Mouse (Mus musculus) c-Kit-positive CD71-positive TER-119-positive erythroid progenitor cells, embryonic 14.5 days (primary cell): Measurements from ENCODE around the gene Tgfbr2.

ENCODE experiments used
- DNase-seq: peaks from one replicate; pipeline ENCODE4 v3.0.0-alpha.2; 2013; ENCODE audit warnings: low spot score

The Tgfbr2 gene

DNA sequence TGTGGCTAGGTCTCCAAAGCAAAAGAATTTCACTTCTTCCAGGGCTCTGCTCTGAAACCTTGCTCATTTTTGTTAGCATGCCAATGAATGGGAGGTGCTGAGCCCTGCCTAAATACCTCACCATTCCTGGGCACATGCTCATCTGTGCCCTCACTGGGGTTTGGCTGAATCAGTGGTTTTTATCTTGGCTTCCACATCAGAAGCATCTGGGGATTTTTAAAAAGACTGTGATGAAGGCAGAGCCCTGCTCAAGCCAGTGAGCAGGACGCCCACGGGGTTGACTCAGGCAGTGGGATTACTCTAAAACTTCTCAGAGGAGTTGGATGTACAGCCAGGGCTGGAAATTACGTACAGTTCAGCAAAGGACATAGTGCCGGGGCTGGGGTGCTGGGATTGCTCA, 22.3 kb downstream of the Tgfbr2 start:
- no peak for DNase-seq

DNA sequence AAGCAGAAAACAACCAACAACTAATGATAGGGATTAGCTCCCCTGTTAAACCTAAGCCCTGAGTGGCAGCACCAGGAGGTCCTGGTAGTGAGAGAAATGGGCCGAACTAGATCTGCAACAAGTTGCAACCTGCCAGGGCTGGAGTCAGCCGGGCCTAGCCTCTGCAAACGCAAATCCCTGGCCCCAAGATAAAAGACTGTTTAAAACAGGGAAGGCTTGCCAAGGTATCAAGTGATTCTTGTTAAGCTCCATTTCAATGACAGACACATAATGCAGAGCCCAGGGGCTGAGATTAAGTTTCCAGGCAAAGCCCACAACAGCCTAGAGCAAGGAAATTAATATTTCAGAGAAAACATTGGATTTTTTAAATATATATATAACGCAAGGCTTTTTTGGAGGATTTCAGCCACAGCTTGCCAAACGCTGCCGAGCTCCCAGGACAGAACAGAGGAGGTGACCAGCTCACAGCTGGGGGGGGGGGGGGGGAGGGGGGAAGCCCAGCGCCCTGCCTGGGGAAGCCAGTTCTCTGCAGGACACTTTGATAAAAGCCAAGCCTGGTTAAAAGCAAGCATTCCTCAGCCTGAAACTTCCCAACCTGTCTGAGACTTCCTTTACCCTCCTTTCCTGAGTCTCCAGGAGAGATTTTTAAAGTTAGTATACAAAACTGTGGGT, 24.3 kb downstream of the Tgfbr2 start:
- DNase-seq, result no peak

DNA sequence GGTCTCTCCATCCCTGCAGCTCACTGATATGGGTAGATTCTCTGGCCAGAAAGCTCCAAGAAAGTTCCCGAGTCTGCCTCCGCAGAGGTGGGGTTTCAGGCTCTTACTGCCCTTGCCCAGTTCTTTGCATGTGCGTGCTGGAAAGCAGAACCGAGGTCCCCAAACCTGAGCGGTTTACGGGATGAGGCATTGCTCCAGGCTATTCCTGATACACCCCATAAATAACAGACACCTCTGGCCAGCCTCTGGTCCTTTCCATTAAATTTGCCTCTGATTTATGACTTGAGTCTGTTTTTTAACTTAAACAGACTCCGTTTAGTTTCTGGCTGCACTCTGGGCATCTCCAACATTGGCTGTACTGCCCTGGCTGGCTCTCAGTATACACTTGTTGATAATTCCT, 26.4 kb downstream of the Tgfbr2 start:
- no peak for DNase-seq

DNA sequence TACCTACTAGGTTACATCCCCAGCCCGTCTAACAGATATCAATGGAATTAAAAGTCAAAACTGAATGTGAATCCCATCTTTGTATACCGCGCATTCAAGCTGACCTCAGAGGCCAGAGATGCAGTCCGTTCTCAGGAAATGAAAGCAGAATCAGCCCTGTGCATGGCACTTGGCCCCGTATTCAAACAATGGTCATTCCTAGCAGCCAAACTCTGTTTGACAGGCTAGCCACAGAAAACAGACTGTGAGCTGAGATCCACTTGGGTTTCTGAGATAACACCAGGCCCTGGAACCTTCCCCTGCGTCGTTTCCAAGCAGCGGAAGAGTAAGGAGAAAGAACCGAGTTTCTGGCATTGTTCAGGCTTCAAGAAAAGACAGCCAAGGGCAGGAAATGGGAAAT, 28.9 kb downstream of the Tgfbr2 start:
- DNase-seq, result no peak

DNA sequence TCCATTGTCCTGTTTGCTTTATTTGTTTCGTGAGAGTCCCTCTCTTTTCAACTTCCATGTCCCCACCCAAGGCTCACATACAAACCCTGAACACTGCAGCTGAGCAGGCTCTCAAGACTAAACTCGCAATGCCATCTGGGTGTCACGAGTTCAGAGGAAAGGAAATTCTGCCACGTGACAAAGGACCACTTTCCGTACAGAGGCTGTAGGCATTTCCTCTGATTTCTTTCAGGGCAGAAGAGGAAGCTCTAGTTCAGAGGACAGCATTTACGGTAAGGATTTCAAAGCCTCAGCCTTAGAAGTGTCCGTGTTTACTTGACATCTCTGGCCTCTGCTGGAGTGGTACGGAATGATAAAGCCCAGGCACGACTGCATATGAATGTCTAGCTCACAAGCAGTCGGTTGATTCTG, 29.9 kb downstream of the Tgfbr2 start:
- DNase-seq, result no peak

DNA sequence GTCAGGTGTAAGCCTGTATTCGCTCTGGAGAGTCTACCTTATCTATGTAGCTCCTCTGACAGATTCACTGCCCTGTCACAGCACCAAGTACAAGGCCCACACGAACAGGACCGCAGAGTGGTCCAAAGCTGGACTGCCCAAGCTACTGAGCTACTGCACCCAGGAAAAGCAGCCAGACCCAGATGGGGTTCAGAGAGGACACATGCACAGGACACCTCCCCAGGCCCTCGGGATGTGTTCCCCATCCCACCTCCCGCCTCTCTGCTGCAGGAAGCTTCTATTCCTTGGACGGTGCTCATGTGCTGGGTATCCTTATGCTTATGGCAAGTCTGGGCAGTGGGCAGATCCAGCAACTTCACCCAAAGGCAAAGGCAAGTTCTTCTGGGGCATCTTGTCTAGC, 34.7 kb downstream of the Tgfbr2 start:
- DNase-seq, result no peak

DNA sequence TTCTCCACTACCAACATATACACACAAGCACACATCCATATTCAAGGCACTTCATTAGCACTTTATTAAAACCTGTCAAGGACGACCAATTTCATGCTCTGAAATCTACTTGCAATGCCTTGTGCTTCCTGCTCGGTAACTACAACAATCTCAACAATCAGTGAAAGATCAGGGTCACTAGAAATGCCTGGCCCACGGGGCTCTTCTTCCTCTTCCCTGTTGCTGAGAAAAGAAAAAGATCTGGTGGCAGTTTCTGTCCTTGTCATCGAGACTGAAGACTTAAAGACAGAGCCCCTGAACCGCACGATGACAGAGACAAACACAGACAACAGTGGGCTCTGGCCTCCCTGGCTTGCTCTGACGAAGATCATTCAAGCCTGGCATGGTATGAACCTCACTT, 35.6 kb downstream of the Tgfbr2 start:
- DNase-seq, result no peak

DNA sequence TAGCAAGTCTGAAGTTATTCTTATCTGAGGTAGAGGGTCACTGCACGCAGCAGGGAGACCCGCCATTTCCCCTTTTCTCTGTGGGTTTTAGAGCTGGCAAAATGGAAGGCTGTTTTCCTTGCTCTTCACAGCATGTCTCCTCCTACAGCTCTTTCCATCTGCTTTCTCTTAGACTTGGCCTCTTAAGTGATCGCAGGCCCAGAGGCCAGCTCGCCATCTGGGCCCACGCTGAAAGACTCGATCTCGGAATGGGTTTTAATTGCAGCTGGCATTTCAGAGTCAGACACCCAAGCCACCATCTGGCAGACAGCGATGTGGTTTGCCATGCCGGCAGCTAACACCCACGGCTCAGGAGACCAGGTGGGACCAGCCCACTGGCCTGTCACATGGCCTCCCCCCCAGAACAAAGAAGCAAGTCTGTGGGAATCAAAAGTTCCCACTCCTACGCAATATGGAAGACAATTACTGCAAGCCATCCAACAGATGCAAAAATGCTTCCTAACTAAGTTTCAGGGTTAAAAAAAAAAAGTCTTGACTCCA, 36.5 kb downstream of the Tgfbr2 start:
- no peak for DNase-seq

DNA sequence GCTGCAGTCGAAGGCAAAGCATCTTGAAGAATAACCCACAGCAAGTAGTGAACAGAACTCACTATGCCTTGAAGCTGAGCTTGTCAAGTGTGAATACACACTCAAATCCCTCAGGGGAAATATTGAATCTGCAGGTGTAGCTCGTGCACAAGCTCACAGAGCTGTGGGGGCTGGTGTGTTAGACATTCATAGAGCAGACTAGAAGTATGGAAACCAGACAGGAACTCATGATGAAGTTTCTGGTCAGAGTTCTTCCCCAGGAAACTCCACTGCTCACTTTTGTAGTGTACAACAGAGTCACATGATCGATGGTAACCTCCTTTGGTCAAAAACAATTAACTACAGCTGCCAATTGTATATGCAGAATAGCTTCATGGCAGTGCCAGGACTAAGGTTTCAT, 37.5 kb downstream of the Tgfbr2 start:
- DNase-seq, result no peak

DNA sequence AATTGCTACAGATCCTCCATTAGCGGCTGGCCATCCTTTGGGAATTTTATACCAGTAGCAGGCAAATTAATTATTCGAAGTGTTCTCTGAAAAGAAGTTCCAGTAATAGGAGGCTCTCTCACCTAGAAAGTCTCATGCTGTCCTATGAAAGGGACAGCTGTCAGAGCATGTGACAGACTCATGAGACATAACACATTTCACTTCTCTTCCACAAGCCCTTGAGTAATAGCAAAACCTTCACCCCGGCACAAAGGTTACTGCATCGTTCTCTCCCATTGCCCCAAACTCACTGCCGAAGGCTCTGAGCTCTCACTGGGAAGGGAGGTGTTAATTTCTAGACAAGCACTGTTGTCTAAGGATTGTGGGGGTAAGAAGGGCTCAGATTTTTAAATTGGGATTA, 38.3 kb downstream of the Tgfbr2 start:
- DNase-seq, result no peak

DNA sequence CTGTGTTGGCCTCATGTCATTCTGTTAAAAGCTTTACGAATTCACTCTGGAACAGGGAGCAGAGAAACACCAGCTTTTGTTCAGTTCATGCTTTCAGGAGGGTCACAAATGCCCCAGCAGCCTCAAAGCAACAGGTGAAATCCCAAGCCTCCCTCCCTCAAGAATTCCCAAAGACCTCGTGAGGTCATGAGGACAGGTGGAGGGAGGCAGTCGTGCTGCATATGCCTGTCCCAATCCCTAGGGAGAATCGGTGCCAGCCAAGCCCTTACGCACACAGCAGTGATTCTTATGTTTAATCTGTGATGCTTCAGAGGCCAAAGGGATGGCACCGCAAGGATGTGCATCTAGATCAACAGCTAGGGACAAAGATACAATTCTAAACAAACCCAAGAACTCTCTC, 39.0 kb downstream of the Tgfbr2 start:
- no peak for DNase-seq

DNA sequence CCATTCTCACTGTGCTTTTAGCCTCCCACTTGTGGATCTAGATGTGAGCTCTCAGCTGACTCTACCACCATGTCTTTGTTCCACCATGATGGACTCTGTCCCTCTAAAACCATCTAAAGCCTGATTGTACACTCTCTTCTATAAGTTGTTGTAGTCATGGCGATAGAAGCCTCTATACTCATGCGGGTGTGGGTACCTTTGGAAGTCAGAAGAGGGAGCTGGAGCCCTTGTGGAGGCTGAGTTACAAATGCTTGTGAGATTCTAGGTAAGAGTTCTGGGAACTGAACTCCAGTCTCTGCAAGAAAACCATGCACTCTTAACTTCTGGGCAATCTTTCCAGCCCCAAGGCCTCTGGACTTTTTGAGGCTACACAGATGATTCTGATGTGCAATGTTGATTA, 40.7 kb downstream of the Tgfbr2 start:
- no peak for DNase-seq

DNA sequence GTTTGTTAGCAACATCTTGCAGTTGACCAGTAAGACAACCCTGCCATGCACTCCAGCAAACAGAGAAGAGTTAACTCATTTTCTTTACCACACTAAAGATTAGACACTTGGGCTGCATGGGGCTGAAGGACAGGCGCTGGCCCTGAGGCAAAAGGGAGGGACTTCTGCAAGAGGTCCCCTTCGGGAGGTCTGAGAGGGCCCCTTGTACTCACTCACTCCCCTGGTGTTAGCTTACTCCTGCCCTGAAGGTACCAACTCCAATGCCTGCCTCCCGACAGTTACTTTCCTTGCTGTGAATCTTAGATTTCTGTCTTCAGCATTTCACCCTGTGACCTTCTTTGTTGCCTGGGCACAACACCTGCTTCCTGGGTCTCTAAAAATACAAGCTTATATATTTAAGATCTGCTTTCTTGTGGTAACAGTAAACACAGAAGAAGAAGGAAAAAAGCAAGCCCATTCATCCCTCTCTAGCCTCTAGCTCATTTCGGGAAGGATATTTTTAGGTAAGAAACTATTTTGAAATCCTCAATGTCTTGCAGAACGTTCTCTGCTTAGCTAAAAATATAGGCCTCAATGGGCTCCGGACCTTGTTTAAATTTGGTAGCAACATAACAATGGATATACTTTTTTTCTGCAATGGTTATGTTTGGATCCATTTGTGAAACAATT, 41.7 kb downstream of the Tgfbr2 start:
- no peak for DNase-seq

DNA sequence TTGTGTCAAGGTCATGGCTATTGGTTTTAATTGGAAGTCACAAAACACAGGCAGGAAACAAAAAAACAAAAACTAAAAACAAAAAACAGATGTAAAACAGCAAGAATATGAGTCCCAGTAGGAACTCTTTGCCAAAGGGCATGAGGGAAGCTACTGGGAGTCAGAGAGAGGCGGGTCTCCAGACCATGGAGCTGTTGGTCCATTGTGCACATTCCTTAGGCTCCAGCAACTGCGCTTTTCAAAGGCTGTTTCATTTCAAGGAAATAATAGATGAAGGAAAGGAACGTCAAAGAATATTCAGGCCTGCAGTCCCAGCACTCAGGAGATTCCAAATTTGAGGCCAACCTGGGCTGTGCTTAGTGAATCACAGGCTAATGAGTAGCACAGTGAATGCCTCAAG, 46.3 kb downstream of the Tgfbr2 start:
- no peak for DNase-seq

DNA sequence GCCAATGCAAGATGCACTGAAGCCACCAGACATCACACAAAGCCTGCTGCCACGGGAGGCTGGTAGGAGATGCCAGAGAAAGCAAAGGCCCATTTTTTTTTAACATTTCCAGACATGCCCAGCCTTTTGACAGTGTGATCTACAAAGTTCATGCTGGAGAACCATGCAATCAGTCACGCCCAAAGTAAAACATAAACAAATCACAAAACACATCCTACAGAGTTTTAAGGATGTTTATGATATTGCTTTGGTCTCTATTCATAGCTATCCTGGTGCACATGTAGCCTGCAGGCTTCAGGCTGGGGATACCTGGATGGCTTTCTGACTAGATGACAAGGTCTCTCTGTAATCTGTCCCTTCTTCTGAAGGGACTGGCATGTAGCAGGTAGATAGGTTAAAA, 46.8 kb downstream of the Tgfbr2 start:
- no peak for DNase-seq

DNA sequence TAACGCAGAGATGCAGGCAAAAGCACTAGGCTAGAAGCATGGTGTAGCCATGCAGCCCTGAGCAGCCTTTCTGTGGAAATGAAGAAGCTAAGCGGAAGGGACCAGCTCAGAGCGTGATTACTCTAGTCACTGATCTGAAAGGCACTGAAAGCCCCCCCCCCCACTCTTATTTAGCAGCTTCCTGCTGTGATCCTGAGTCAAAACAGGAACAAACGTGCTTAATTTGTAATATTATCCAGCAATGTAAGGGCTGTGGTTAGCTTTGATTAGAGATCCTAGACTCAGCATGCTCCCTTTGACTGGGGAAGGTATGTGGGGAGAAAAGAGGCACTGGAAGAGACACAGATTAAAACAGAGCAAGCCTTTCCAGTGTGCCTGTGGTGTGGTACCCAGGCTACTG, 48.7 kb downstream of the Tgfbr2 start:
- no peak for DNase-seq

DNA sequence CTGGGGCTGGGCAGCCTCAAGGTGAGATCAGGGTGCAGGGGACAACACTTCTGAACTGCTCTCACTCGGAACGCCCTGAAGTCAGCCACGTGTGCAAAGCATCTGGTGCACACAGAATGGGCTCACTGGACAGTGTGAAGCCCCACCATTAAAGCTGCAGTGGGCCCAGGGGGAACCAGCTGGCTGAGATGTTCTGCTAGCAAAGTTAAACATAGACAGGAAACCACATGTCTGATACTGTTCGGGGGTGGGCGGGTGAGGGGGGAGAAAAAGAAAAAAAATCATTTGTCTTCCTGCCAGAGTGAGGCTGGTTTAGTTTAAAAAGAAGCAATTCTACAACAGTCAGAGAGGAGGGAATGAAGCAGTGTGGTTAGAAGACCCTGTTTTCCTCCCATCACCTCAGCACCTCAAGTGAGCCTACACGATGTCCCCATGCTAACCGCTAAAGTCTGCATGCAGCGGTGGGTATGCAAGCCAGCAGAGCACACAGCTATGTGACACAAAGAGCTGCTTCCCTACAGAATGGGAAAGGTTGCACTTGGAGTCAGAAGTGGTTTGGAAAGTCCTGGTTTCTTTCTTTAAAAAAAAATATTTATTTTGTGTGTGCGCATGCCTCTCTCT, 52.1 kb downstream of the Tgfbr2 start:
- no peak for DNase-seq

DNA sequence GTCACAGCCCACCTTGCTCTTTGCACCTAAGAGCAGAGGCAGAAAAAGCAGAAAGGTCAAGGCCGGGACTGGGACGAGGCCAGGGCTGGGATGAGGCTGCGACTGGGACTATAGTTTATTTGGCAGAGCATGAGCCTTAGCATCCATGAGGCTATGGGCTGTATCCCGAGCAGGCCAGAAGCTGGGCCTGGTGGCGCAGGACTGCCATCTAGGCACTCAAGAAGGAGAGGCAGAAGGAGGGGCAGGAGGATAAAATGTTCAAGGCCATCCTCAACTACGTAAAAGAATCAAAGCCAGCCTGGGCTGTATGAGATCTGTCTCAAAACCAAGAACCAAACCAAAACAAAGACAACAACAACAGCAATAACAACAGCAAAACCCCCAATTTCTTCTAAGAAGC, 52.6 kb downstream of the Tgfbr2 start:
- DNase-seq, result no peak

DNA sequence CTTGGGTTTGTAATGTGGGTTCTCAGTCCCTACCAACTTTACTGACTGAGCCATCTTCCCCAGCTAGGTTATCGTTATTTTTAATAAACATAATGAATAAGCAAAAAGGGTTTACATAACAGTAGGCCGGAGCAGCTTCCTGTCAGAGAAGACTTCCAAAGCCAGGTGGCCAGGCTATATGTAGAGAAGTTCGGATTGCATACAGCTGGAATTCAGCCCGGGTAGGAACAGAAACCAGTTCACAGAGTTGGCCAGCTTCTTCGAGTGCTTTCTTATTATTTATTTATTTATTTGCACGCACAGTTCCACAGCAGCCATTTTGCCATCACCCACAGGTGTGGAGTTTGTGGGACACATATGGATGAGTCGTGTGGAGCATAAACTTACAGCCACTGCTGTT, 53.7 kb downstream of the Tgfbr2 start:
- no peak for DNase-seq

DNA sequence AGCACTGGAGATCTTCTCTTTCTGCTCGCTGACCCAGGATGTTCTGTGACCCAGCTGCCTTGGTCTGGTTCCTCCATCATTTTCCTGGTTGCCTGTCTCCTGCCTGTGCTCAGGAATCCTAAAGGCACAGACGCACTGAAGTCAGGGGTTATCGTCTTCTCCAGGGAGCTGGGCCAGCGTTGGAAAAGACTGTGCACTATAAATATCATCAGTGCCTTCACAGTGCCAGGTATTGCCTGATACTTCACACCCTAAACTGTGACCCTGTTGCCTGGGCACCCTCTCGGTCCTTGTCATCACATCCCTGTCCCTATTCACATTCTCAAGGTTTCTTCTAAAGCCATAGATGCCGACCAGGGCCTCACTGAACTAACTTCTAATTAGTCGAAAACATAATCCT, 55.2 kb downstream of the Tgfbr2 start:
- DNase-seq, result no peak

DNA sequence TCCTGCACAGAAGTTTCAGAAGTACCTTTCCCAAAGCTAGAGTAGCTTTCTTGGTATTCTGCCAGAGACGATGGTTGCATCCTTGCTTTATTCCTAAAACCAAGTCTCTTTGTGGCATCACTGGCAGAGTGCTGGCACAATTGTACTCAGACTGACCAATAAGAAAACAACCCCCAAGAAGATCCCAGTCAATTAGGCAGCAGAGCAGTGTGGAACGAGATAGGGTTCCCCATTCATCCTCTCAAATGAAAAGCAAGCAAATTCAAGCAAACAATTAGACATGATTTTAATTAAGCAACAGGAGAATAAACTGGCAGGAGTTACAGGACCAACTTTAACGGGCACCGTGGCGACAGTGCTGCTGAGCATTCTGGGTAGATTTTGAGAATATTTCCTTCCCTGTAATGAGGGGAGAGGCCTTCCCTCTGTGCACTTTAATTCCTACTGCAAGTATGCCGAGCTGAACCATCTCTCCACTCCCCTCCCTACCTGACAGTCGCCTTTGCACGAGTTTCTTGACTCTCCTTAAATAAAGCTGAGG, 56.8 kb downstream of the Tgfbr2 start:
- no peak for DNase-seq

DNA sequence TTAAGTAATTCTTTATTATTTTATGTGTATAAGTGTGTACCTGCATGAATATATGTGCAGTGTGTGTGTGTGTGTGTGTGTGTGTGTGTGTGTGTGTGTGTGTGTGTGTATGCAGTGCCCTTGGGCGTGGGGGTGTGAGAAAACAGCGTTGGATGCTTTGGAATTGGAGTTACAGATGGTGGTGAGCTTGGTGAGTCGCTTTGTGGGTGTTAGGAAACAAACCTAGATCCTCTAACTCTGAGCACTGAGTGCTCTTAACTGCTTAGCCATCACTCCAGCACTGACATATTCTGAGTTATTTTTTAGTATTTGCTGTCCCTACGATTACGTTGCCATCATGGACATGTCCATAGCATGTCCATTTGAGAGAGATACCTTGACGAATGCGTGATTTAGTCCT, 59.3 kb downstream of the Tgfbr2 start:
- no peak for DNase-seq

DNA sequence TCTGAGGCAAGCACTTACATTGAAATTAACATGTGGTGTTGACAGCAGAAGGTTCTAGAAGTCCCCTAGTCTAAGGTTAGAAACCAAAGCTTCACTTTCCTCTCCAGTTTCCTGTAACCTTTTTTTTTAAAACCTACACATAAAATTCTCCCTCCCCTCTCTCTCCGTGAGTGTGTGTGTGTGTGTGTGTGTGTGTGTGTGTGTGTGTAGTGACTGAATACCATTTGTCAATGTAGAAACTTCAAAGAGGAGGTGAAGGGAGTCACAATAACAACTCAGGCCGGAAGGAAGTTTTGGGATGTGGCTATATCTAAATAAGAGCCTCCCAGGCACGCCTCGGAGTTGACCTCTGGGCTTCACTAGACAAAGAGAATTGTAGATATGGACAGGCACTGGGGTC, 60.8 kb downstream of the Tgfbr2 start:
- DNase-seq, result no peak
